Comparison of ENCODE assay signal across 17 mouse cellular contexts in genomic region chr4:126490726-126491125, GRCm38 (mm10).
"Had no signal": no experiment of that assay in that cellular context is flagged by ENCODE, and none has a peak within 500 bp of the region (broad histone marks: within the 10 kb centered on the region; RNA-seq: fewer than 3 reads in every experiment).

No protein-coding gene starts in this region.

- H3K4me1 ChIP-seq: limb, embryonic 15.5 days had no signal

- H3K9ac ChIP-seq: limb, embryonic 15.5 days; liver, embryonic 14.5 days; liver, postnatal 0 days; lung, embryonic 14.5 days had no signal

- H3K4me3 ChIP-seq: layer of hippocampus, adult 2 months; limb, embryonic 15.5 days had no signal

- H3K27me3 ChIP-seq: limb, embryonic 15.5 days had no signal

- ATAC-seq: intestine, postnatal 0 days; liver, postnatal 0 days; lung, postnatal 0 days had no signal

- DNase-seq: kidney, adult 2 months; kidney, postnatal 25 days; layer of hippocampus, adult 9-11 months; liver, postnatal 0 days; lung, embryonic 14.5 days; midbrain, embryonic 14.5 days; thymus, adult 18-20 months; thymus, postnatal 14 days had no signal

- H3K4me2 ChIP-seq: limb, embryonic 15.5 days; liver, embryonic 11.5 days; lung, embryonic 14.5 days; midbrain, embryonic 11.5 days had no signal

- H3K27ac ChIP-seq: kidney, postnatal 0 days; layer of hippocampus, adult 2 months; limb, embryonic 15.5 days; liver, embryonic 14.5 days; macrophage had no signal

- H3K9me3 ChIP-seq: limb, embryonic 15.5 days had no signal
